Mouse (Mus musculus) lung, adult 2 months (tissue): ENCODE results near the gene Polr2f.

Source experiments
- CTCF ChIP-seq: fragments of 200-500 bp; IDR thresholded peaks from 2 replicates; pipeline ENCODE4 v1.5.1; 2011; ENCODE audit warnings: mild to moderate bottlenecking, low read length, control low read depth; ENCODE audit not compliant: insufficient read depth
- POLR2A ChIP-seq: fragments of 200-500 bp; IDR thresholded peaks from 2 replicates; pipeline ENCODE4 v1.6.1; 2011; ENCODE audit warnings: low read depth, mild to moderate bottlenecking, control low read depth, low read length, borderline replicate concordance; ENCODE audit errors: extremely low read depth

DNA sequence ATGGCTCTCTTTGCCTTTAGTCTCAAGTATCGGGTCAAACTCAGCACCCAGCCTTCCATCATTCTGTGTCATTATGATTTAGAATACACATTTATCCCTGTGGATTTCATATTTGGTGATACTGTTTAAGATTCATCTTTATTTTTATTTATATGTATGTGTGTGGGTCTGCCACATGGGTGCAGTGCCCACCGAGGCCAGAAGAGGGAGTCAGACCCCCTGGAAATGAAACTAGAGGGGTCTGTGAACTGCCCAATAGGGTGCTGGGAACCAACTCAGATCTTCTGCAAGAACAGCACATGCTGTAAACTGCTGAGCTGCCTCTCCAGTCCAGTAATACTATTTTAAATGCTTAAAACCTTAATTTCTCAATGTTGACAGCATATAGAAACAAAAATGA lies 50.6 kb downstream of the Polr2f start:
- TF ChIP-seq CTCF: no peak
- TF ChIP-seq POLR2A: no peak
